15 mouse cellular contexts compared by ENCODE assay signal in genomic region chr3:98416426-98417250, GRCm38 (mm10). TPM values are rescaled to one million over a fixed set of nuclear protein-coding genes. Genes with fewer than 3 reads are reported as not detected.
DNase-seq lines count a peak whose midpoint lies in the region; ATAC-seq and TF ChIP-seq lines count a peak whose summit lies in the region.
"Had no signal": no experiment of that assay in that cellular context is flagged by ENCODE, and none has a peak within 500 bp of the region (broad histone marks: within the 10 kb centered on the region; RNA-seq: fewer than 3 reads in every experiment).

No protein-coding gene starts in this region.

- no peaks in the 10 kb centered on the region for H3K36me3 ChIP-seq in heart, embryonic 11.5 days (ENCODE audit: control insufficient read depth, insufficient read depth, low read length)
- H3K36me3 ChIP-seq in lung, embryonic 14.5 days (ENCODE audit: insufficient read depth), result no peaks in the 10 kb centered on the region
- H3K36me3 ChIP-seq: liver, embryonic 13.5 days had no signal

- no peak overlapping the region for H3K9ac ChIP-seq in heart, embryonic 11.5 days (ENCODE audit: low read depth, low read length)
- no peak overlapping the region; the same call in 1 of the 2 replicates for H3K9ac ChIP-seq in lung, embryonic 14.5 days
- H3K9ac ChIP-seq: hindbrain, embryonic 14.5 days; liver, embryonic 13.5 days had no signal

- TF ChIP-seq POLR2A in cerebellum, adult 2 months (IDR thresholded peaks at IDR 0.05; ENCODE audit: borderline replicate concordance, insufficient read depth, low read length), result no peak

- no peak overlapping the region for H3K4me3 ChIP-seq in heart, embryonic 11.5 days (ENCODE audit: low read depth, low read length)
- H3K4me3 ChIP-seq in lung, embryonic 14.5 days (ENCODE audit: low read depth, low read length), result no peak overlapping the region
- H3K4me3 ChIP-seq in cerebellum, adult 2 months (replicated peaks; ENCODE audit: insufficient read depth, low read depth, low read length), result no peak overlapping the region
- H3K4me3 ChIP-seq: liver, embryonic 13.5 days had no signal

- peak overlapping the region; percentile 64 for H3K27ac ChIP-seq in heart, embryonic 11.5 days (ENCODE audit: low read depth, low read length)
- H3K27ac ChIP-seq in lung, embryonic 14.5 days (ENCODE audit: low read depth), result peak overlapping the region; percentile 73; the same call in 1 of the 2 replicates
- H3K27ac ChIP-seq in cerebellum, adult 2 months (ENCODE audit: insufficient read depth, low read length), result no peak overlapping the region
- H3K27ac ChIP-seq: hindbrain, embryonic 14.5 days; liver, embryonic 13.5 days had no signal

- 55% methylated on average over 5 of the region's 5 CpGs for WGBS in heart, embryonic 11.5 days (ENCODE audit: insufficient replicate concordance)
- 65% methylated on average over 5 of the region's 5 CpGs for WGBS in lung, embryonic 14.5 days
- WGBS in cerebellum, adult 2 months, result 75% methylated on average over 5 of the region's 5 CpGs

- no peaks in the 10 kb centered on the region for H3K27me3 ChIP-seq in heart, embryonic 11.5 days (ENCODE audit: control insufficient read depth, insufficient read depth, low read length)
- no peaks in the 10 kb centered on the region for H3K27me3 ChIP-seq in lung, embryonic 14.5 days (ENCODE audit: insufficient read depth, low read length)
- no peaks in the 10 kb centered on the region for H3K27me3 ChIP-seq in cerebellum, adult 2 months (ENCODE audit: control insufficient read depth, insufficient read depth, low read length)
- H3K27me3 ChIP-seq: liver, embryonic 13.5 days had no signal

- H3K4me2 ChIP-seq in heart, embryonic 11.5 days, result peak overlapping the region; percentile 43
- H3K4me2 ChIP-seq in lung, embryonic 14.5 days, result no peak overlapping the region
- H3K4me2 ChIP-seq: hindbrain, embryonic 14.5 days; liver, embryonic 13.5 days had no signal

- no peaks in the 10 kb centered on the region for H3K9me3 ChIP-seq in heart, embryonic 11.5 days (replicated peaks; ENCODE audit: control insufficient read depth, low read length)
- H3K9me3 ChIP-seq in lung, embryonic 14.5 days (ENCODE audit: low read depth, low read length), result no peaks in the 10 kb centered on the region
- H3K9me3 ChIP-seq: liver, embryonic 13.5 days had no signal

- H3K4me1 ChIP-seq in heart, embryonic 11.5 days (ENCODE audit: control insufficient read depth, insufficient read depth, low read length), result peaks cover 61% of the 10 kb centered on the region
- peaks cover 19% of the 10 kb centered on the region for H3K4me1 ChIP-seq in lung, embryonic 14.5 days (ENCODE audit: insufficient read depth)
- H3K4me1 ChIP-seq in cerebellum, adult 2 months (ENCODE audit: control insufficient read depth, insufficient read depth, low read length), result peaks cover 12% of the 10 kb centered on the region

- no peak for TF ChIP-seq CTCF in lung, embryonic 14.5 days (IDR thresholded peaks at IDR 0.05; ENCODE audit: low read depth)
- no peak for TF ChIP-seq CTCF in cerebellum, adult 2 months (IDR thresholded peaks at IDR 0.05; ENCODE audit: borderline replicate concordance, insufficient read depth, low read depth, low read length)

- ATAC-seq in heart, embryonic 11.5 days (replicated peaks; ENCODE audit: insufficient number of reproducible peaks, low FRiP score, low TSS enrichment), result no peak
- no peak for ATAC-seq in lung, embryonic 14.5 days (ENCODE audit: insufficient read depth)
- peak; percentile 69 for ATAC-seq in common myeloid progenitor, adult 5-6 weeks (replicated peaks; ENCODE audit: low read depth, poor library complexity, severe bottlenecking)

- DNase-seq in heart, adult 18-20 months, result no peak
- DNase-seq in lung, embryonic 14.5 days, result no peak
- no peak for DNase-seq in lung, postnatal 14 days
- DNase-seq in kidney, postnatal 25 days, result peak; percentile 29 to 54
- DNase-seq in ovary, postnatal 14 days (ENCODE audit: low spot score), result no peak
- no peak for DNase-seq in cerebellum, adult 2 months
- DNase-seq: liver, embryonic 13.5 days; retina, postnatal 1 day; thymus, postnatal 25 days had no signal

RNA-seq across cellular contexts. Expression of gene Zfp697, which starts 34.4 kb away (rescaled TPM):
- 8.2 and 12.1 TPM in 2 replicates for polyA plus RNA-seq in heart, embryonic 11.5 days (2014; fragmentation: Nextera tagmentation; extraction: Ambion mirVana)
- total RNA-seq in heart, adult 18-20 months (2021), result 1 to 10 TPM; 5.9 to 7.3 TPM
- polyA plus RNA-seq in lung, embryonic 14.5 days (2014; fragmentation: Nextera tagmentation; extraction: Ambion mirVana), result 9.1 and 10.2 TPM in 2 replicates
- total RNA-seq in common myeloid progenitor, adult 5-6 weeks (2017), result 0.59 and 1.2 TPM in 2 replicates
- 7.7 and 8.1 TPM in 2 replicates for polyA plus RNA-seq in cerebellum, adult 2 months (2012; rRNA removed)
- total RNA-seq: monocyte, adult 5-6 weeks had no signal

RNA-seq across cellular contexts. Expression of gene Gm4450, which starts 40.3 kb away (rescaled TPM):
- polyA plus RNA-seq in heart, embryonic 11.5 days (2014; fragmentation: Nextera tagmentation; extraction: Ambion mirVana), result not detected in 2 replicates
- total RNA-seq in heart, adult 18-20 months (2021), result not detected
- polyA plus RNA-seq in lung, embryonic 14.5 days (2014; fragmentation: Nextera tagmentation; extraction: Ambion mirVana), result not detected in 2 replicates
- total RNA-seq in common myeloid progenitor, adult 5-6 weeks (2017), result not detected in 2 replicates
- polyA plus RNA-seq in cerebellum, adult 2 months (2012; rRNA removed), result not detected in 2 replicates
- total RNA-seq: adrenal gland, postnatal 36 days; left cerebral cortex, adult 8-10 months; monocyte, adult 5-6 weeks had no signal
- polyA plus RNA-seq: liver, embryonic 13.5 days had no signal

Comparison
In these comparisons a context has a peak if more than half of its experiments do, and no peak if none do; other contexts are left out.
1. DNase-seq: peak in kidney, postnatal 25 days (2 of 2); none in heart, adult 18-20 months (0 of 2), lung, embryonic 14.5 days (single experiment), lung, postnatal 14 days (single experiment), ovary, postnatal 14 days (single experiment) and cerebellum, adult 2 months (0 of 2).